Mouse (Mus musculus) heart, embryonic 14.5 days (tissue): ENCODE data around the gene Eea1. TPM values are rescaled to one million over a fixed set of nuclear protein-coding genes. Genes with fewer than 3 reads are reported as not detected.
"Not testable (repeated sequence)": the region's sequence is repeated elsewhere in the genome, so short reads cannot be mapped to it uniquely, and the experiment has no call there.

Source experiments
- ATAC-seq: fragments of 200-750 bp; cut with Nextera tagmentation; 2 replicates; pipeline ENCODE4 v1.8.0; 2017; ENCODE audit warnings: low read depth, moderate TSS enrichment; ENCODE audit not compliant: insufficient number of reproducible peaks, insufficient read depth, low FRiP score
- H3K27ac ChIP-seq, 2 experiments: fragments of 200-500 bp in 1 of 2; fragments of 300-500 bp in 1 of 2; sonication (generic) in 1 of 2; replicated peaks in 1 of 2; 2 replicates each; pipeline ENCODE4 v1.5.1; 2012 to 2014; ENCODE audit warnings: low read depth in 2 of 2, low read length in 2 of 2, control low read depth in 1 of 2, mild to moderate bottlenecking in 1 of 2, mixed read lengths in 1 of 2; ENCODE audit not compliant: control insufficient read depth in 1 of 2, insufficient read depth in 1 of 2
- H3K27me3 ChIP-seq: fragments of 300-500 bp; sonication (generic); 2 replicates; pipeline ENCODE4 v1.6.1; 2014; ENCODE audit warnings: mild to moderate bottlenecking, low read length, control low read depth; ENCODE audit not compliant: control insufficient read depth, insufficient read depth
- H3K36me3 ChIP-seq: fragments of 300-500 bp; sonication (generic); 2 replicates; pipeline ENCODE4 v1.6.1; 2014; ENCODE audit warnings: mild to moderate bottlenecking, control low read depth, low read length, mixed read lengths; ENCODE audit not compliant: control insufficient read depth, insufficient read depth
- H3K4me1 ChIP-seq, 2 experiments: fragments of 200-500 bp in 1 of 2; fragments of 300-500 bp in 1 of 2; sonication (generic) in 1 of 2; 2 replicates each; pipeline ENCODE4 v1.6.1; 2012 to 2014; ENCODE audit warnings: low read length in 2 of 2, control low read depth in 1 of 2, mixed read lengths in 1 of 2; ENCODE audit not compliant: control insufficient read depth in 2 of 2, insufficient read depth in 2 of 2
- H3K4me2 ChIP-seq: fragments of 300-500 bp; sonication (generic); 2 replicates; pipeline ENCODE4 v1.6.1; 2014; ENCODE audit warnings: mild to moderate bottlenecking, low read length
- H3K4me3 ChIP-seq, 2 experiments: fragments of 200-500 bp in 1 of 2; fragments of 300-500 bp in 1 of 2; sonication (generic) in 1 of 2; 2 replicates each; pipeline ENCODE4 v1.5.1; 2012 to 2014; ENCODE audit warnings: low read length in 2 of 2, mild to moderate bottlenecking in 2 of 2, control low read depth in 1 of 2, low read depth in 1 of 2, moderate library complexity in 1 of 2; ENCODE audit not compliant: control insufficient read depth in 1 of 2, insufficient read depth in 1 of 2
- H3K9ac ChIP-seq: fragments of 300-500 bp; sonication (generic); 2 replicates; pipeline ENCODE4 v1.6.1; 2014; ENCODE audit warnings: mild to moderate bottlenecking, low read length
- H3K9me3 ChIP-seq: fragments of 300-500 bp; sonication (generic); 2 replicates; pipeline ENCODE4 v1.6.1; 2016; ENCODE audit warnings: low read length, control low read depth; ENCODE audit not compliant: control insufficient read depth
- WGBS: fragments of 180-500 bp; shearing (Covaris S2); extraction: QIAGEN DNeasy Blood & Tissue Kit; methylation state at CpG from one replicate; pipeline ENCODE4 v1.1.7; 2014; 5-methylcytosine and 5-hydroxymethylcytosine counted together
- polyA plus RNA-seq: library from polyadenylated mRNA; unstranded; fragments of >200 nt; fragmentation: Nextera tagmentation; extraction: Ambion mirVana; gene quantifications from 2 replicates; pipeline ENCODE4 v1.2.1, GENCODE M21; 2014

Eea1 gene
- polyA plus RNA-seq, 1 experiment from 2014 or later: 24.3 TPM

DNA sequence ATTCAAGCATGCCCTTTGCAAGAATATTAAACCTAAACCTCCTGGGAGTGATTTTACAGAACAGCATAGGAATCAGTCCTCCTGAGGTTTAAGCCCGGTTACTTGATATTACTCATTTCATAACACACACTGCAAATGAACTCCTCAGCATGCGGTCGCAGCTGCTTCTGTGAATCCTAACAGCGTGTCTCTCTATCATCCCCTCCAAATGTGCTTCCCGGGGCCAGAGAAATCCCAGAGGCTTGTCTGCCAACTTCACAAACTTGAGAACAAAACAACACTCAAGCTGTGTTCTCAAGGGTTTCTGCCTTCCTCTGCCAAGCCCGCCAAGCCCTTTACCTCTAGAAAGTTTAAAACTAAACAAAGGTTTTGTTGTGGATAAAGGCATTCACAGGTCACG is 135.4 kb downstream of the Eea1 start:
- Histone ChIP-seq H3K4me1 (no peaks in the 10 kb centered on the region), H3K9ac (no peak overlapping the region), H3K27ac (no peak overlapping the region), H3K4me2 (no peak overlapping the region), H3K36me3 (no peaks in the 10 kb centered on the region), H3K4me3 (no peak overlapping the region), H3K27me3 (no peaks in the 10 kb centered on the region), H3K9me3 (no peaks in the 10 kb centered on the region)
- no peak for ATAC-seq
- WGBS: 16% methylated on average over 7 of the region's 7 CpGs

DNA sequence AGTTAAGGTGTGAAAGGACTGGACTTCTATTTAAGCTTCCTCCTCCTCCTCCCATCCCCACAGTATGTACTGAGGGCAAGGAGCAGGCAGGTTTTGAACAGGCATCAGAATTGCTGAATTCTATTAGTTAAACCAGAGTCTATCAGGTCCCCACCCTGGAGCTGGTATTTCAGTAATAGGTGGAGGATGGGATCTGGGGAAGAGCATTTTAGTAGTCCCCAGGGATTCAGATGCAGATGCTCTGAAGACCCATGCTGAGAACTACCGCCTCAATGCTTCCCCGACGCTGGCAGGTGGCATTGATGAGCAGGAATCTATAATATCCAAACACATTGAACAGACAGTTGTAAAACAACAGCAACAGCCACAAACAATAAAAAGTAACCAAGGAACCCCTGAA is 136.0 kb downstream of the Eea1 start:
- no peak overlapping the region for H3K27ac ChIP-seq
- WGBS: 53% methylated on average over 3 of the region's 3 CpGs
- no peak overlapping the region for H3K9ac ChIP-seq
- H3K9me3 ChIP-seq: no peaks in the 10 kb centered on the region
- no peak overlapping the region for H3K4me2 ChIP-seq
- H3K27me3 ChIP-seq: no peaks in the 10 kb centered on the region
- no peak overlapping the region for H3K4me3 ChIP-seq
- no peaks in the 10 kb centered on the region for H3K36me3 ChIP-seq
- no peaks in the 10 kb centered on the region for H3K4me1 ChIP-seq
- ATAC-seq: no peak

DNA sequence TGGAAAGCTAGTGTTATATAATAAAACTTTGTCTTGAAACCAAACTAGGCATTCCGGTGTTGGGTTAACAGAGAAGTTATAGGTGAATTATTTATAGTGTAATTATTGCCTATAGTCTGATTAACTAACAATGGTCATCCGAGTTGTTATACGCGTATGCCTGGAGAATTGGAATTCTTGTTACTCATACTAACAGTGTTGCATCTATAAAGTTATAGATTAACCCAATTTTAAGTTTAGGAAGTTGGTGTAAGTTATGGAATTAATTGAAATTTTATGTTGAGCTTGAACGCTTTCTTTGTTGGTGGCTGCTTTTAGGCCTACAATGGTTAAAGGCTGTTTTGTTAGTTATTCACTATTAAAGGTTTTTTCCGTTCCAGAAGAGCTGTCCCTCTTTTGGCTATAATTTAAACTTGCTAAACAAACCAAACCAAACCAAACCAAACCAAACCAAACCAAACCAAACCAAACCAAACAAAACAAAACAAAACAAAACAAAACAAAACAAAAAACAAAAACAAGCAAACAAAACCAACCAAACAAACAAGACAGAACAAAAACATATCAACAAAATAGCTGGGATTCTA is 137.1 kb downstream of the Eea1 start:
- H3K36me3 ChIP-seq, H3K27me3 ChIP-seq, H3K27ac ChIP-seq, H3K9me3 ChIP-seq, H3K4me2 ChIP-seq, H3K9ac ChIP-seq, H3K4me3 ChIP-seq, H3K4me1 ChIP-seq: not testable (repeated sequence)
- peak; percentile 100 for ATAC-seq
- 84% methylated on average over 6 of the region's 6 CpGs for WGBS

DNA sequence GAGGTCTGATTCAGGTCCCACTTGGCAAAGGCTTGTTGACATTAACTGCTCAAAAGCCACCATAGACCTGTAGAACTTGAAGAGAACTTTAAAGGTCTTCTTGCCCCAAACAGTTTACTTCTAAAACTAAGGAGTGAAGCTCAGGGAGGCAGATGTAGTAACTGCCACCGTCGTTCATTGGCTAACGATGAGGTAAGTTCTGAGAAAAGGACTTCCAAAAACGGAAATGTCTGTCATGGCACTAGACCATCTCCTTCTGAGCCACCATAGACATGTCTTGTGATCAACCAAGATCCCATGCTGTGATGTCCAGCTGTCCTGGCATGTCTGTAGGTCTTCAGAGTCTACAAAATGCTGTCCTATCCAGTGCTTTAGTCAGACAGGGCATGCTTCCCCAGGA is 139.4 kb downstream of the Eea1 start:
- Histone ChIP-seq H3K36me3 (no peaks in the 10 kb centered on the region), H3K9me3 (no peaks in the 10 kb centered on the region), H3K4me1 (no peaks in the 10 kb centered on the region), H3K27ac (no peak overlapping the region), H3K4me3 (no peak overlapping the region), H3K9ac (no peak overlapping the region), H3K27me3 (no peaks in the 10 kb centered on the region), H3K4me2 (no peak overlapping the region)
- no peak for ATAC-seq
- 87% methylated on average over 4 of the region's 4 CpGs for WGBS

DNA sequence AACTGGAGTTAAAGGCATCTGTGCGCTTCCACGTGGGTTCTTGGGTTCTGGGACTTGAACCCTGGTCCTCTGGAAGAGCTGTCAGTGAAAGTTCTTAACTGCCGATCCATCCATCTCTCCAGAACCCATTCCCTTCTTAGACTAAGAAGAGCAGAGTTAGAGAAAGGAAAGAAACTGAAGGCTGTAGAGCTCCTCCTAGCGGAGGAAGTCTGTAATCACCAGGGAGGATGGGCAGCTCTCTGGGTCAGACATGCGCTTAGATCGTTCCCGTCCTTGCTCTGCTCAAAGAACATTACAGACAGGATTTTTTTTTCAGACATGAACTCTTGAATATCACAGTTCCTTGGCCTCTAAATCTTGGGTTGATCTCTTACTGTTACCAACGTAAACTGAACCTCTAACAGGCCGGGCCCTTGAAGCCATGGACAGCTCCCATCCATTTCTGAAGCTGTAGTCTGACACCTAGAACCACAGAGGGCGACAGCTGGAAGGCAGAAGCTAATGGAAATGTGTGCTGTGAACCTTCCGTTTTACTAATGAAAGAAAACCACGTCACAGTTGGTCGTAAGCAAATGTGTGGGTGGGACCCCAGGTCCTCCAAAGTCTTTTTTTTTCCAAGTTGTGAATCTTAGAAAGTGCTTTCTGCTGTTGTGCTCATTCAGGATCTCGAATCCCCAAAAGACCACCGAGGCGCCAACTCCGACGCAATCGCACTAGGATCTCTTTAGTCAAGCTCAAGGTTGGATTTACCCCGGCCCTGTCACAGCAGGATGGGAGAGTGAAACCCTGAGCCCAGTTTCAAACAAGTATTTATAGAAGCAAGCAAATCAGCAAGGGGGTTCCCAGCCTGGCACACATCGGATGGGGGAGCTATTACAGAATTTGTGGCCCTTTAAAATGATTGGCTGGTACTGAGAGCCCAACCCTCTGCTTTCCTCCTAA is 140.3 kb downstream of the Eea1 start:
- no peaks in the 10 kb centered on the region for H3K27me3 ChIP-seq
- H3K9me3 ChIP-seq: no peaks in the 10 kb centered on the region
- H3K9ac ChIP-seq: no peak overlapping the region
- no peaks in the 10 kb centered on the region for H3K4me1 ChIP-seq
- H3K4me2 ChIP-seq: no peak overlapping the region
- WGBS: 44% methylated on average over 21 of the region's 21 CpGs
- H3K27ac ChIP-seq: no peak overlapping the region
- no peak overlapping the region for H3K4me3 ChIP-seq
- no peak for ATAC-seq
- H3K36me3 ChIP-seq: no peaks in the 10 kb centered on the region

DNA sequence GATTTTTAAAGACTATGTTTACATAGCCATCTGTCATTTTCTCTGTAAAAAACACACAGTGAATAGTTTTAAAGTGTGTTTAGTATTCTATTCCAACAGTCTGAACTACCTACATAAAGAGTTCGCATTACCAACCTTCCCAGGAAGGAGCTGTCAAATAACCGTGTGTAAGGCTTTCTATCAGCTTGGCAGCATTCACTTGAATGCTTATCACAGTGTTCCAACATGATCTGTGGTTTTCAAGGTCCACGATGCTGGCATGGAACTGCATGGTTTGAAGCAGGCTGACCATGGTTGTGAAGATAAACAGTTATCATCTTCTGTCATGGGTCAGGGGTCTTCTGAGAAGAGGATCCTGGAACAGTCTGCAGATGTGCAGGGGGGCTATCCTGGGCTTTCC is 141.8 kb downstream of the Eea1 start:
- no peak overlapping the region for H3K9ac ChIP-seq
- ATAC-seq: no peak
- 41% methylated on average over 3 of the region's 3 CpGs for WGBS

DNA sequence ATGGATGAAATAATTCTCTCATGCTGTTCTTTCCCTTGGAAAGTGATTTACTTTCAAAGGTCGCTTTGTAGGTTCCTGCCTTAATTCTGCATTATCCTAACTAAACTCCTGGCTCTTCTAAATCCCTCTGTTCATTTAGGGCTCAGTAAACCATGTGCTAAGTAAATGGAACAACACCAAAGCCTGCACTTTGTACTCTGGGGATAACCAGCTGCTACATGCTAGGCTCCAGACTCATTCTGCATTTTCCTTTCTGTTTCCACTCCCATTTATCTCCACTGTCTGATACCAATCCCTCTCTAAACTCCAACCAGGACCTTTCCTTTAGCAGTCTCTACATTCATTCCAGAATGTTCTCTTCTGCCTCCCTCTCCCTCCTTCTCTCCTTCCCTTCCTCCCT is 149.3 kb downstream of the Eea1 start:
- H3K9me3 ChIP-seq: no peaks in the 10 kb centered on the region
- ATAC-seq: no peak
- no peaks in the 10 kb centered on the region for H3K27me3 ChIP-seq
- H3K4me1 ChIP-seq: peaks cover 0 to 8% of the 10 kb centered on the region in 2 experiments; a peak in 2 of 4 replicates
- H3K4me2 ChIP-seq: no peak overlapping the region
- no peak overlapping the region for H3K27ac ChIP-seq
- WGBS: 76% methylated on average over 1 of the region's 1 CpGs
- H3K4me3 ChIP-seq: no peak overlapping the region
- no peaks in the 10 kb centered on the region for H3K36me3 ChIP-seq
- no peak overlapping the region for H3K9ac ChIP-seq

More for the DNA sequence above, 141.8 kb downstream of the Eea1 start:
- Histone ChIP-seq H3K36me3 (no peaks in the 10 kb centered on the region), H3K4me3 (no peak overlapping the region), H3K4me2 (no peak overlapping the region), H3K9me3 (no peaks in the 10 kb centered on the region), H3K4me1 (no peaks in the 10 kb centered on the region), H3K27ac (no peak overlapping the region), H3K27me3 (no peaks in the 10 kb centered on the region)
